Mouse (Mus musculus) left cerebral cortex, postnatal 25 days (tissue): ENCODE results near the gene Shtn1. TPM values are rescaled to one million over a fixed set of nuclear protein-coding genes. Genes with fewer than 3 reads are reported as not detected.

Source experiments
- DNase-seq, 2 experiments: peaks; one replicate each; pipeline ENCODE4 v3.0.0; 2022; ENCODE audit warnings: low spot score in 2 of 2, mixed read lengths in 1 of 2
- intact Hi-C: fragments of 180-260 bp; cut with DNase I; formaldehyde crosslinking; loops from one replicate; pipeline ENCODE4 v1.15.1; 2025
- total RNA-seq, 2 experiments: library from RNA; stranded (reverse); gene quantifications; 2 replicates each; pipeline ENCODE4 v1.2.3; 2021

Shtn1 gene
- total RNA-seq, 2 experiments from 2014 or later, result 18.7 to 19.3 TPM

GRCm38 (mm10) chr19:59053931-59054631, 21.8 kb downstream of the Shtn1 start:
- intact Hi-C loops, result no loop called here
- no peak for DNase-seq

GRCm38 (mm10) chr19:59052783-59053490, 23.0 kb downstream of the Shtn1 start:
- no peak for DNase-seq
- intact Hi-C loops, result no loop called here

GRCm38 (mm10) chr19:59052053-59052452, 23.8 kb downstream of the Shtn1 start:
- intact Hi-C loops, result no loop called here
- no peak for DNase-seq

GRCm38 (mm10) chr19:59051622-59052021, 24.3 kb downstream of the Shtn1 start:
- intact Hi-C loops, result no loop called here
- no peak for DNase-seq

- intact Hi-C loops, result no loop called here
- DNase-seq, result no peak
These were observed 27.0 kb downstream of the Shtn1 start for GRCm38 (mm10) chr19:59048852-59049251.

- intact Hi-C loops, result no loop called here
These were observed 28.4 kb downstream of the Shtn1 start for GRCm38 (mm10) chr19:59047511-59047910.

GRCm38 (mm10) chr19:59041086-59041485, 34.8 kb downstream of the Shtn1 start:
- intact Hi-C loops, result no loop called here
- DNase-seq, result no peak

More at GRCm38 (mm10) chr19:59047511-59047910, 28.4 kb downstream of the Shtn1 start:
- no peak for DNase-seq

- intact Hi-C loops, result no loop called here
- DNase-seq, result no peak
These were observed 37.1 kb downstream of the Shtn1 start for GRCm38 (mm10) chr19:59038793-59039192.

GRCm38 (mm10) chr19:59036811-59037210, 39.1 kb downstream of the Shtn1 start:
- DNase-seq, result no peak
- intact Hi-C loops, result no loop called here

GRCm38 (mm10) chr19:59033241-59033640, 42.7 kb downstream of the Shtn1 start:
- intact Hi-C loops, result no loop called here
- no peak for DNase-seq

- intact Hi-C loops, result no loop called here
- no peak for DNase-seq
These were observed 45.7 kb downstream of the Shtn1 start for GRCm38 (mm10) chr19:59030221-59030620.

GRCm38 (mm10) chr19:59029011-59029410, 46.9 kb downstream of the Shtn1 start:
- intact Hi-C loops, result no loop called here

GRCm38 (mm10) chr19:59028130-59028529, 47.8 kb downstream of the Shtn1 start:
- intact Hi-C loops, result no loop called here
- peak; percentile 41 to 88 for DNase-seq

More at GRCm38 (mm10) chr19:59029011-59029410, 46.9 kb downstream of the Shtn1 start:
- DNase-seq, result no peak

GRCm38 (mm10) chr19:59023876-59024275, 52.0 kb downstream of the Shtn1 start:
- intact Hi-C loops, result no loop called here
- no peak for DNase-seq

- intact Hi-C loops, result no loop called here
- DNase-seq, result no peak
These were observed 54.3 kb downstream of the Shtn1 start for GRCm38 (mm10) chr19:59021644-59022043.

- DNase-seq, result peak; percentile 21 to 50
- intact Hi-C loops, result no loop called here
These were observed 65.1 kb downstream of the Shtn1 start for GRCm38 (mm10) chr19:59010802-59011201.

- DNase-seq, result peak; percentile 19 to 79
- intact Hi-C loops, result no loop called here
These were observed 69.1 kb downstream of the Shtn1 start for GRCm38 (mm10) chr19:59006577-59007340.

- DNase-seq, result no peak
- intact Hi-C loops, result no loop called here
These were observed 73.1 kb downstream of the Shtn1 start for GRCm38 (mm10) chr19:59002827-59003226.

- intact Hi-C loops, result no loop called here
- no peak for DNase-seq
These were observed 94.3 kb downstream of the Shtn1 start for GRCm38 (mm10) chr19:58981571-58981970.

GRCm38 (mm10) chr19:58980056-58980440, 95.9 kb downstream of the Shtn1 start:
- intact Hi-C loops, result no loop called here

More at GRCm38 (mm10) chr19:58980056-58980440, 95.9 kb downstream of the Shtn1 start:
- no peak for DNase-seq
